Mouse (Mus musculus) gastrocnemius, postnatal 14 days (tissue): ENCODE measurements around the gene Itpr2. TPM values are rescaled to one million over a fixed set of nuclear protein-coding genes. Genes with fewer than 3 reads are reported as not detected.

Experiments used
- DNase-seq: peaks from one replicate; pipeline ENCODE4 v3.0.0; 2021; ENCODE audit warnings: mixed read lengths
- intact Hi-C: fragments of 180-260 bp; cut with DNase I; formaldehyde crosslinking; loops from one replicate; pipeline ENCODE4 v1.15.1; 2025; ENCODE audit warnings: low total_unique reads
- long read RNA-seq, 2 experiments: library from polyadenylated mRNA; stranded (forward); transcript quantifications; one replicate each; pipeline ENCODE4 v2.0.0; 2021
- total RNA-seq, 2 experiments: library from RNA; stranded (reverse); gene quantifications; 2 replicates each; pipeline ENCODE4 v1.2.3; 2021

The Itpr2 gene
- total RNA-seq = 10 to 100 TPM in 1 of 2 experiments, 1 to 10 TPM in 1; 9.1 to 14.6 TPM
- long read RNA-seq, experiment 1, partial matches to known transcripts = 1 of 2 reads
- long read RNA-seq, experiment 1, other reads (novel, unspliced or antisense) = 1 of 2 reads
- long read RNA-seq, experiment 2 = 0 reads

GRCm38 (mm10) chr6:146501866-146502804 is at the start of gene Itpr2:
Gene Itpr2, minus strand, starts transcription at chr6:146502223.
- DNase-seq = peak; percentile 94
- intact Hi-C loops = no loop called here

DNA sequence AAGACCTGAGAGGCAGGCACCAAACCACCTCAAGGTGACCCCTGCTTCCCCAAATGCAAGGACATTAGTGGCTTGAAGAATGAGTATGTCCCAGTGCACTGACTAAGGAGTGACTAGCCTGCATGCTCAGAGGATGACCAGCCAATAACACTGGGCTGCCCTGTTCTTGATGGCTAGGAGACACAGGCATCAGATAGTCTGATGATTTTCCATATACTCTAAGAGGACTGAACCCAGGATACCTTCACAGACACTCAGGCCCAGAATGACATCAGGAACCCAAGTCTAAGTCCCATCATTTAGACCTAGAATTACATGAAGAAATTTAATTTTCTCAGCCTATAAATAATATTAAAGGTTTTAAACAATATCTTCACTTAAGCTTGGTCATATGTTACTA is 49.3 kb upstream of the Itpr2 start:
- intact Hi-C loops = no loop called here

GRCm38 (mm10) chr6:146550421-146550820 is 48.4 kb upstream of the Itpr2 start:
- intact Hi-C loops = no loop called here
- DNase-seq = no peak

More for the DNA sequence above, 49.3 kb upstream of the Itpr2 start:
- no peak for DNase-seq

DNA sequence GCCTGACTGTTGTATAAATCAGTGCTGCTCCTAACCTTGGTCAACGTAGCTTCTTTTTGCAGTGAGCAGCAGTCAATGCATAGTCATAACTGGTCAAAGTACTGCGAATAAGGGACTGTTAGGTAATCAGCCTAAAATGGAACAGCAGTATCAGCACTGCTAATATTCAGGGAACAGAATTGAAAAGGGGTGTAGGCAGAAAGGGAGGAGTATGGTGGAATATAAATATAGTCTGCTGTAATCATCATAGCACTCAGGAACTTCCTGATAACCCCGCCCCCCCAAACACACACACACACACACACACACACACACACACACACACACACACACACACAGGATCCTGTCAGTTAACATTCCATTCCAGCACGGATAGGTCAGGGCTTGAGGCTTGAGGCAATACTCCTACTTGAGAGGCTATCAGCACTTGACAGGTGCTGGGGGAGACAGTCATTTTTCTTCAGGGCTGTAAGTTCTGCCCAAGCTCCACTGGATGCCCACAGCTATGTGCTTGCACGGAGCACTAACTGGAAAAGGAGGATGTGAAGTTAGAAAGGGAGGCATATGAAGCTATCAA is 43.4 kb upstream of the Itpr2 start:
- intact Hi-C loops = no loop called here

GRCm38 (mm10) chr6:146544622-146545021 is 42.6 kb upstream of the Itpr2 start:
- intact Hi-C loops = no loop called here

More for the DNA sequence above, 43.4 kb upstream of the Itpr2 start:
- DNase-seq = no peak

DNA sequence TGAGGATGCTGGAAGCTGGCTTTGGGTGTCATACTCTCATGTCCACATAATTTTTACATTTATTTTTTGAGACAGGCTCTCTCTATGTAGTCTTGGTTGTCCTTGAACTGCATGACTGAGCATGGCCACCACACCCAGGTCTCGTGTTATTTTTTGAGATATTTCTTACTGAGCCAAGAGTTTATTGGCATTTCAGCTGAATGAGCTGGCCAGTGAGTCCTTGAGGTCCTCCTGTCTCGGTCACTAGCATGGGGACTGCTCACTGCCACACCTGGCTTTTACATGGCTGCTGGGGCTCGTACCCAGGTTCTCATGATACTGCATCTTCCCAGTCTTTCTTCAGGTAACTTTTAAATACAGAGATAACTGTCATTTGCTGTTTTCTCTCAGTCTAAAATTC is 38.4 kb upstream of the Itpr2 start:
- no peak for DNase-seq
- intact Hi-C loops = no loop called here

More at GRCm38 (mm10) chr6:146544622-146545021, 42.6 kb upstream of the Itpr2 start:
- no peak for DNase-seq

GRCm38 (mm10) chr6:146538661-146539060 is 36.6 kb upstream of the Itpr2 start:
- intact Hi-C loops = no loop called here
- no peak for DNase-seq

DNA sequence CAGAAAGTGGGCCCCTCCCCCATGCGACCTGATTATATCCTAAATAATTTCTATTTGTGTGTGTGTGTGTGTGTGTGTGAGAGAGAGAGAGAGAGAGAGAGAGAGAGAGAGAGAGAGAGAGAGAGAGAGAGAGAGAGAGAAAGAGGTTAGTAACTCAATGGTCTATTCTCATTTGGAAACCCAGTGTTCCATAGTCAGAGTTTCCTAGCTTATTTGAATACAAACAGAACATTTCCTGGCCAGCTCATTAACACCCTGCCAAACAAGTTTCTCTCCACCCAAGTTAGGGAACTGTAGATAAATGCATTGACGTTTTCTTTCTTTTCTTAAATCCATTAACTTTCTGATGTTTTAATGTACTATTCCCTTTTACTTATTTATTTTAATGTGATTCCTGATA is 36.0 kb upstream of the Itpr2 start:
- no peak for DNase-seq
- intact Hi-C loops = no loop called here

GRCm38 (mm10) chr6:146537111-146537510 is 35.1 kb upstream of the Itpr2 start:
- DNase-seq = no peak
- intact Hi-C loops = no loop called here

GRCm38 (mm10) chr6:146535501-146535900 is 33.5 kb upstream of the Itpr2 start:
- DNase-seq = no peak
- intact Hi-C loops = no loop called here

- no peak for DNase-seq
- intact Hi-C loops = no loop called here
These were observed 31.1 kb upstream of the Itpr2 start for GRCm38 (mm10) chr6:146533146-146533545.

DNA sequence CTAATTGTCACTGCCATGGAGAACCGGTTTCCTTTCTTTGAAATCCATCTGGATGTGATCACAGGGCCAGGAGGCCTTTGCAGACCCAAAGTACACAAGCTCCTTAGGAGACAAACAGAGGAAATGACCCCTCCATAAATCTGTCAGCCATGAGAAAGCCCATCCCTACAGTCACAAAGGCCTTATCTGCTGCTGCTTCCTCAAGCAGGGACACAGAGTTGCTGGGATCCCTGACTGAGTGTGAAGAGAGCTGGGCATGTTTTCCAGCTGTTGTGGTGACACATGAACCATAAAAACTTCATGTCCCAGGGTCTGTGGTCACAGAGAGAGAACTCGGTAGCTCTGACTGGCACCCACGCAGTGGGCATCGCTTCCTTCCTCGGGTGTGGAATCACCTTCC is 28.7 kb upstream of the Itpr2 start:
- intact Hi-C loops = no loop called here
- DNase-seq = no peak

DNA sequence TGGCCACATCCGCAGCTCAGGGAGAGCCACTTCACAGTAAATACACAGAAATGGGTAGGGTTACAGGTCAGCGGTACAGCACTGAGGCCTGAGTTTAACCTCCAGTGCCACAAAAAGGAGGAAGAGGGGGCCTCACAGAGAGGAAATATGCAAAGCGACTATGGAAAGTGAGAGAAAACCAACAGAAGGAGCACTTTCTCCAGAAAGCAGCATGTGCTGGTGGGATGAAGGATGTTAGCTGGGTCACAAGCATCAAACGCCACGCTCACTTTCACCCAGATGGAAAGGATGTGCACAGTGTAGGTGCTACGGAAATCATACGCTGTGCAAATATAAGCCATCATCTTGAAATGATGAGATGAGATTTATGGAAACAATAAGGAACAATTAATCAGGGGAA is 28.3 kb upstream of the Itpr2 start:
- DNase-seq = no peak
- intact Hi-C loops = no loop called here

DNA sequence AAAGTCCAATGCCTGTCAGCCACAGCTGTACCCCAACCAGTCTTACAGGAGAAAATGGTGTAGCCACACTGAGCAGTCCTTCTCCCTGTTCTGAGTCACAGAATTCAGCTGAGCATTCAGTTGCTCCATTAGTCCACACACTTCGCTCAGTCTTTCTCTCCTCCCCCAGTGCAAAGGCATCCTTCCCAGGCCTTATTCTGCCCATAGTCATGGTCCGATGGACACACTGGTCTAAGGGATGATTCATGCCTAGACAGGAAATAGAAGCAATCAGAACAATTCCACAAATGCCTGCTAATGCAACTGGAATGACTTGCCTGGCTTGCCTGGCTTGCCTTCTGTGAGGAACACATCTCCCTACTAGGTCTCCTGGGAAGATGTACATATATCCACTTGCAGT is 25.5 kb upstream of the Itpr2 start:
- intact Hi-C loops = no loop called here
- no peak for DNase-seq

DNA sequence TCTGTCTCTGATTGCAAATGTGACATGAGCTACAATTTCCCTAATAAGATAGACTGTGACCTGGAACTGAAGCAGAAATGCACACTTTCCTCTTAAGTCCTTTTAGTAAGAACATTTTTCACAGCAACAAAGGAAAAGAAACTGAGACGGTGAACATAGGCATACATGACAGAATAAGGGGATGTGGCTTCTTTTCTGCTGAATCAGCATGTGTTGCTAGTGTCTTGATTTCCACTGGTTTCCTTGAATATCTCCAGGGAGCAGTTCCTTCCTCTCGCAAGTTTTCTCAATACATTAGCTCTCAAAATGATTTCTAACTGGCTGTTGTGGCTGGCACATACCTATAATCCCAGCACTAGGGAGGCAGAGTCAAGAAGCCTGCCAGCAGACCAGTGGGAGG is 23.5 kb upstream of the Itpr2 start:
- intact Hi-C loops = no loop called here
- no peak for DNase-seq

- intact Hi-C loops = no loop called here
- no peak for DNase-seq
These were observed 19.6 kb upstream of the Itpr2 start for GRCm38 (mm10) chr6:146521456-146522245.

DNA sequence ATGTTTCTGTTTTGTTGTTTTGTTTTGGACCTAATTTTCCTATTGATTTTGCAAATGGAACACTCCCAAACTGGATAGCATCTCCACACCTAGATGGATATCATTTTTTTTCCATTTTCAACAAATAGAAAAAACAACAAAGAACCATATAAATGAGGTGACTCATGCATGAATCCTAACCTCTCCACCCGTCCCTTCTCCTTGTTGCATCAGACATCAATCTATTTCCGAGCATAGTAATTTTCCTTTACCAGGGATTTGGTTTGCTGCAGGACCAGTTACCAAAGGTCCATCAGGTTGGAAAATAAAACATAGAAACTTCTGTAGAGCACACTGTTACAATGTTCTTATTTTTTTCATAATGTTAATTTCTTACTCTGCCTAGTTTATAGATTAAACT is 17.0 kb upstream of the Itpr2 start:
- intact Hi-C loops = no loop called here
- no peak for DNase-seq

DNA sequence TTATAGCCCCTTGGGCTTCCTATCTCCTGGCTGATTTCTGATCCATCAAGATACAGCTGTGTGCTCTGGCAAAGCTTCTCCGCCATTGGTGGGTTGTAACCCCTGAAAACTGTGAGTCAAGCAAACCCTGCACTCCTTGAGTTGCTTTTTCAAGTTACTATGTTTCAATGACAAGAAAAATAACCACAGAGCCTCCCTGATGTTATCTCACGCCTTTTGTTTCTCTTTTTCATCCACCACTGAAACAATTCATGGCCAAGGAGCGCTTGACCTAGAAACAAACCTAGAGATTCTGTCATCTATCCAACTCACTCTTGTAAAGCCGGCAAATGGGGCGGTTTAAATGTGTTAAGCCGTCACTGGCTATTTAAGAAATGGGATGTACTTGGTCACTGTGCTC is 13.9 kb upstream of the Itpr2 start:
- intact Hi-C loops = no loop called here
- DNase-seq = no peak

DNA sequence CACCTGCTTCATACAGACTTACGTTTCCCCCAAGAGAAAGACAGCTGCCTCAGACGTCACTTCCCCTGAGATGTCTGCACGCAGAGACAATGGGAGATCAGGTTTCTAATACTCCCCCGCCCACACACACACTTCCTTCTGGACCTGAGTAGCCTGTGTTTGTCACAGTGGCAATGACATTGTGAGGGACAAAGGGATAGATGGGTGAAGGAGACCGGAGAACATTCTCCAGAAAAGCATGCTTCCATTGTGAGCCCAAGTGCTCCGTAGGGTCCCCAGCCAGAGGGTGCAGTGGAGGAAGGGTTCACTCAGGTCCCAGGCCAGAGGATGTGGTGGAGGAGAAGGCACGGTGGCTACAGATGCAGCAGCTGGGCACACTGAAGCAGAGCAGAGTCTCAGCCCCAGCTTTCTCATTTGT is 12.5 kb upstream of the Itpr2 start:
- intact Hi-C loops = no loop called here
- DNase-seq = no peak

GRCm38 (mm10) chr6:146513899-146514298 is 11.9 kb upstream of the Itpr2 start:
- DNase-seq = no peak
- intact Hi-C loops = no loop called here
